Mouse (Mus musculus): ENCODE results near the gene Cyth4.

The Cyth4 gene

GRCm38 (mm10) chr15:78623426-78623825 is 26.6 kb downstream of the Cyth4 start:
- DNase-seq (ENCODE audit: low read depth): peak; percentile 80

- DNase-seq (ENCODE audit: low read depth): peak; percentile 97
Observed at GRCm38 (mm10) chr15:78624431-78624950, 27.6 kb downstream of the Cyth4 start.

DNA sequence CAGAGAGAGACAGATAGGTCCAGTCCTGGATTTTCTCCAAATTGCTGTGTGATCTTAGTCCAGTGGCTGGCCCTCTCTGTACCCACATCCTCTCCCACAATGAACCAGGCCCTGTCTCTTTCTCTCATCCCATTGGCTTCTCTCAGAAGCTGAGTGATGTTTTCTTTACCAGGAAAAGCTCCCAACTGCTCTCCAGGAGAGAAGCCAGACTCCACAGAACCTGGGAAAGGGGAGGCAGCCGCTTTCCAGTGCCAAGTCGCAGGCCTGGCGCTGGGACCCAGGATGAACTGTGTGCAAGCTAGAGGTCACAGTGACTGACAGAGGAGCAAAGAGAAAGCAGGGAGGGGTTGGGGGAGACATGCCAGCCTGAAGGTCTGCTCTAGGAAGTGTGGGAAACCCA is 28.1 kb downstream of the Cyth4 start:
- no peak for DNase-seq (ENCODE audit: low read depth)

DNA sequence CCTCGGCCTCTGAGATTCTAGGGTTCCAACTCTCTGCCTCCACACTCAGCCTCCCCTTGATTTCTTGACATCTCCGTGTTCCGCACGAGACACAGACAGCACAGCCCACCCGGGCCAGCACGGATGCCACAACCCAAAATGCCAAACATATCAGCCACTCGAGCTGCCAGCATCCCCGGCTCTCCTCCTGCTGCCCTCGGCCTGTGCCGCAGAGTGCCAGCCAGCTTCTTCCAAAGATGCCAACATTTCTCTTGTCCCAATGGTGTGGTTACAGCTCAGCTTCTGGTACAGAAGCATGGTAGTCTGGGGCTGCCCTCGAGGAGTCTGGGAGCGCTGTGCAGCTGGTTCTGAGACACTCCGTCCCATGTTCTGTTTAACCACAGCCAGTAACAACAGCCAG is 29.4 kb downstream of the Cyth4 start:
- DNase-seq (ENCODE audit: low read depth): no peak

GRCm38 (mm10) chr15:78632387-78632786 is 35.5 kb downstream of the Cyth4 start:
- no peak for DNase-seq (ENCODE audit: low read depth)

DNA sequence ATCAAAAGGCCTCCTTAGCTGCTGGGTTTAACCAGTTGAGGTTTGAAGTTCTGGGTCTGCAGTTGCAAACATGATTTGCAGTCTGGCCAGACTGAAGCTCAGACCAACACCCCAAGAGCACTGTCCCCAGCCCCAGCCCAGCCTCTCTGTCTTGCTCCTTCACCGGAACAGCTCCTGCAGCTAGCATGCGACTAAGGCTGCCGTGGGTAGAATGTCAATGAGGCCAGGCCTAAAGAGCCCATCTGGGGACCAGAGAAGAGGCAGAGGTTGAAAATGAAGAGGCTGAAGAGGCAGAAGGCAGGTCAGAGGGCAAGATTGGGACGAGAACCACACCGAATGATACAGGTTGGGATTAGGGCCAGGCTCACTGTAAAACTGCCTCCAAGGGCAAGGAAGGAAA is 36.6 kb downstream of the Cyth4 start:
- DNase-seq (ENCODE audit: low read depth): no peak

DNA sequence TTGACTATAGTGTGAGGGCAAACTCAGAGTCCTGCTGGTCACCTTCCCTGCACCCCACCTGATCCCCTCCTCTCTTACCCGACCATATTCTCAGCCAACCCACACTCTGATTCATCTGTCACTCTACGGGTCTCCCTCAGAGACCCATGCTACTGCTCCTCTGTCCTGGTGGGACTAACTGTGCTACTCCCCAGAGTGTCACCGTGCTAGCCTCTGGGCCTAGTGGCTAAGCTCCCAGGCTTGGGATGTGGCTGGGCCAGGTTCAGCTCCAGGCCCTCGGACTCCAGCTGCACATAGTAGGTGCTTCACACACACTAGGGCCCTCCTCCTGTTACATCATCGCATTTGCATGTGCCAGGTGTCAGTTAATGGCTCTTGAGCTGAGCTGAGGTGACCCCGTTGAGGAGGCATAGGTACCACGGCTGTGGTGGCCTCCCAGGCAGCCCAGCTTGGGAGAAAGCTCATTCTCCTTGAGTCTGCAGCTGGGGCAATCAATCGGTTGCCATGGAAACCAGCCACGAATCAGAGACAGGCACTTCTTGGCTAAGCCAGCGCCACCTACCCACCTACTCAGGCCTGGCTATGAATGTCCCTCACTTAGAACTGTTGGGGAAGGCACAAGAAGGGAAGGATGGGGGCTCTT is 37.4 kb downstream of the Cyth4 start:
- peak; percentile 50 for DNase-seq (ENCODE audit: low read depth)

DNA sequence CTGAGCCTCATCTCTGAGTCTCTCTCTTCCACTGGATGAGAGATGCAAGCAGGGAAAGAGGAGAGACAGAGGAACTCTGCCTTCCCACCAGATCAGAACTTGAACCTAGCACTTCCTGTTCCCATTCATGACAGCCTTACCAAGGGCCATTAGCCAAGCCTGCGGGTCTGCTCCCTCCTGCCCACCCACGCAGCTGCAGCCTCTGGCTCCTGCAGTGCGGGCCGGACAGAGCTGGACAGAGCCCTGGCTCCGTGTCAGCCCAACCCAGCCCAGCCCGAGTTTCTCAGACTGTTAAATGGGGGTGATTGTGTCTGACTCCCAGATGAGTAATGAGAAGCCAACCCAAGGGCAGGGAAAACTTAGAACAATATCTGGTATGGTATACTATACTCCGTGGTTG is 38.4 kb downstream of the Cyth4 start:
- peak; percentile 82 for DNase-seq (ENCODE audit: low read depth)

GRCm38 (mm10) chr15:78643633-78644032 is 46.8 kb downstream of the Cyth4 start:
- DNase-seq (ENCODE audit: low read depth): no peak

DNA sequence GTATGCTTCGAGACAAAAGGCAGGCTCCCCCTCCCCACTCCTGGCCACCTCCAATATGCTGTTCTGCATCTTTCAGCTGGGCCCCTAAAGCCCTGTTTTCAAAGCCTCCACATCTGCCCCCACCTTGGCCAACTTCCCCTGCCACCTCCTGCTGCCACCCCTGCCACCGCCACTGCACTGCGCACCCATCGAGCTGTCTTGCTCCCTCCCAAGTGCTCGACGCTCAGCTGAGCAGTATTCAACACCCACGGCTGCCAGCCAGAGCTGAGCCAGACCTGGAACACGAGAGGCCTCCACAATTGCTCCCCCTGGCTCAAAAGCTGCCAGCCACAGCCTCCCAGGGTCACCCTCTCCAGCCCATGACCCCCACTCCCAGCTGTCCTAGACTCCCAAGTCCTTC is 47.8 kb downstream of the Cyth4 start:
- DNase-seq (ENCODE audit: low read depth): no peak

DNA sequence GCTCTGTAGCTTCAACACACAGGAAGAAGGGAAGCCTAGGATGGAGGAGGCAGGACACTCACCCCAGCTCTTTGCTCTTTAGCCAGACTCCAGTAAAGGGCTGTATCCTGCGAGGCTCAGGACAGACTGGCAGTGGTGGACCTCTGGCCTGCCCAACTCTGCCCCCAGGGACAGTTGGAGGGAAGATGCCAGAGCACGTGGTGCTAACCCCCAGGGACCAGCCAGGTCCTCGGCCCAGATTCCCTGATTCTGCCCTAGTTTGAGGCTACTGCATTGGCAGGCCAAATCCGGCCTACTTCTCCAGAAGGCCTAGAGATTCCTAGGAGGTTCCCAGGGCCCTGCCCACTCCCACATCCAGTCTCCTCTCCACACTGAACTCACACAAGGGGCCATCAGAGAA is 50.9 kb downstream of the Cyth4 start:
- DNase-seq (ENCODE audit: low read depth): no peak

DNA sequence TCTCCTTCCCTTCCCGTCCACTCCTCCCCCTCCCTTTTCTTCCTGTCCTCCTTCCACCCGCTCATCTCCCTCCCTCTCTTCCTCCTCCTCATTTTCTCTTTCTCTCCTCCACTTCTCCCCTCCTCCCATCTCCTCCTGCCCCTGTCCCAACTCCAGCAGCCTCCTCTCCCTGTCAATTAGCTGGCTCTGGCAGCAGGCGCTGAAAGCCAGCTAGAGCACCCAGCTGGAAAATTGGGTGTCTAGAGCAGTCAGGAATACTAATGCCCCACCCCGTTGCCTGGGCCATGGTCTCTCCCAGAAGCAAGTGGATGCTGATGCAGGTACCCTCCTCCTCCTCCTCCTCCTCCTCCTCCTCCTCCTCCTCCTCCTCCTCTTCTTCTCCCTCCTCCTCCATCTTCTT is 54.3 kb downstream of the Cyth4 start:
- no peak for DNase-seq (ENCODE audit: low read depth)

DNA sequence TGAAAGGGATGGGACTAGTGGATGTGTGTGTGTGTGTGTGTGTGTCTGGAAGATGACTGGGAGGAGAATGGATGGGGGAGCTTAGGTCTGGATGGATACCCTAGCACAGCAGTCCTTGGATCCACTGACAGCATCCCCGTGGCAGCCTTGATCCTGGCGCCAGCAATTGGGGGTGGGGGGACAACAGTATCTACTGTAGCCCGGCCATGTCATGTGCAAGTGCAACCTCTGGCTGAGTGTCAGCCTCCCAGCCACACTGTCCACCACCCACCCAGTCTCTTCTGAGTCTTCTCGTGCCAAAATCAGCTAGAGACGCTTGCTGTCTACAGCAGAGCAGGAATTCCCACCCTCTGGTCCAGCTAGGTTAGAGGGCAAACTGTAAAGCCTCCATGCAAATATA is 67.4 kb downstream of the Cyth4 start:
- no peak for DNase-seq (ENCODE audit: low read depth)

GRCm38 (mm10) chr15:78669221-78669871 is 72.5 kb downstream of the Cyth4 start:
- DNase-seq (ENCODE audit: low read depth): no peak

- peak; percentile 6 for DNase-seq (ENCODE audit: low read depth)
Observed at GRCm38 (mm10) chr15:78670341-78670740, 73.5 kb downstream of the Cyth4 start.
